Mouse (Mus musculus) spleen, adult 10 weeks (tissue): ENCODE measurements around the gene Rassf2. TPM values are rescaled to one million over a fixed set of nuclear protein-coding genes. Genes with fewer than 3 reads are reported as not detected.

Source experiments
- polyA plus RNA-seq: library from polyadenylated mRNA; stranded (reverse); fragments of 350-450 nt; fragmentation: Illumina TruSeq; extraction: RNeasy Lipid Tissue Mini Kit (QIAGEN cat#74804); gene quantifications from one replicate; pipeline ENCODE4 v1.2.3, GENCODE M21; 2015; ENCODE audit warnings: low replicate concordance; ENCODE audit not compliant: insufficient read depth

The Rassf2 gene
- polyA plus RNA-seq, result 102 TPM

GRCm38 (mm10) chr2:132029646-132030417, at the start of gene Rassf2:
TSS of gene Rassf2 (minus strand) at chr2:132030258.

GRCm38 (mm10) chr2:131950598-131951095, 79.4 kb downstream of the Rassf2 start, which contains the start of gene Prnd:
TSS of gene Prnd (plus strand) at chr2:131950861.

Other genes starting within 250 kb of the Rassf2 start
- gene Erv3, start 170.5 kb downstream of the Rassf2 start, polyA plus RNA-seq, result 0.30 TPM
- gene Prnp, start 120.3 kb downstream of the Rassf2 start, polyA plus RNA-seq, result 47.9 TPM
- gene Prn, start 120.3 kb downstream of the Rassf2 start, polyA plus RNA-seq, result not detected
- 3.3 TPM for gene Prnd, start 79.4 kb downstream of the Rassf2 start, polyA plus RNA-seq
- gene Slc23a2, start 114.8 kb upstream of the Rassf2 start, polyA plus RNA-seq, result 28.7 TPM
- 49.8 TPM for gene Tmem230, start 217.5 kb upstream of the Rassf2 start, polyA plus RNA-seq
- gene Pcna, start 223.1 kb upstream of the Rassf2 start, polyA plus RNA-seq, result 243 TPM
- gene Cds2, start 232.9 kb upstream of the Rassf2 start, polyA plus RNA-seq, result 58.6 TPM